Mouse (Mus musculus) embryo, embryonic 10 days (tissue): ENCODE data around the gene Srbd1.
A peak's percentile ranks its signal among the peaks of the same experiment; 100 is the strongest.

ENCODE experiments used
- DNase-seq: peaks from one replicate; pipeline ENCODE4 v3.0.0-alpha.2; 2015; ENCODE audit warnings: low spot score

The Srbd1 gene

DNA sequence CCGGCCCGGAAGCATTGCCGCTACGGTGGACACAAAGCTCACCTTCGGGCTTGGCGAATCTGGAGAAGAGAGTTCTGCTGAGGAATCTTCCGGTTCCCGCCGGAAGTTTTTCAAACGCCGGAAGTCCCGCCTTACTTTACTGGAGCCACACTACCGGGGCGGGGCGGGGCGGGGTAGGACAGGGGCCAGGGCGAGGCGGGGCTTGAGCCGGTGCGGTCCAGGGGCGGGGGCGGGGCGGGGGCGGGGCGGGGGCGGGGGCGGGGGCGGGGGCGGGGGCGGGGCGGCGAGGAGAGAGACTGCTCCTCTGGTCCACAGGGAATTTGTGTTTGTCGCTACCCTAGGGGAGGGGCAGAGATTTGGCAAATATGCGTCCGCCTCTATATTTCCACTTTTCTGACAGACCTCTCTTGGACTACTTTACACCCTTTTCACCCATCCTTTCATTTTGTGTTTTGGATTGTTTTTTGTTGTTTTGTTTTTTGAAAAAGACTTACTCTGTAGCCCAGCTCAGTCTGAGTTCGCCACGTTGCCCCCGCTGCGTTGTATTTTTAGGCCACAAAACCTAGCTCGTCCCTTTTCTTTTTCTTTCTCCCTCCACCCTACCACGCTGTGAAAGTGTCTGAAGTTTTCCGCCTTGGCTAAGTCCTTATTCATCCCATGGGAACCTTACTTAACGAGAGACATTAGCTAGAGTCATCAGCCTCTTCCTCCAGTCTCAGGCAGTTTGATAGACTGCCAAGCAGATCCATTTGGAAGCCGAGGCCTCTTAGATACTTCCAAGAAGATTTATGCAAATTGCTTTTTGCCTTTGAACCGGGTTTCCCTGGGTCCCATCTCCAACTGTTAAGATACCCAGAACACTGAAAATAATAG is at the start of gene Srbd1:
Gene Srbd1, minus strand, starts transcription at position 97 of the 873 bp plus-strand sequence.
- peak; percentile 88 for DNase-seq

- no peak for DNase-seq
These were observed 49.0 kb upstream of the Srbd1 start for GRCm38 (mm10) chr17:86193979-86194378.

DNA sequence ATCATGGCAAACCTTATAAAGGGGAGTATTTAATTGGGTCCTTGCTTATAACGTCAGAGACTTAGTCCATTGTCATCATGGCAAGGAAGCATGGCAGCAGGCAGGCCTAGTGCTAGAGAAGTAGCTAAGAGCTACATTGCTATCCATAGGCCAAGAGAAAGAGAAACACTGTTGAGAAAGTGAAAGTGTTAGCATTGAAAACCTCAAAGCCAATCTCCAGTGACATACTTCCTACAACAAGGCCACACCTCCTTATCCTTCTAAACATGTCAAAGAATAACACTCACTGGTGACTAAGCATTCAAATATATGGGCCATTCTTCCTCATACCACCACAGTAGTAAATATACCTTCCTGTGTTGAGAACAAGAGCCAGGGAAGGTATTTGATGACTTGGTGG is 42.8 kb upstream of the Srbd1 start:
- no peak for DNase-seq

- DNase-seq, result peak; percentile 37
These were observed 40.6 kb upstream of the Srbd1 start for GRCm38 (mm10) chr17:86185584-86185983.

DNA sequence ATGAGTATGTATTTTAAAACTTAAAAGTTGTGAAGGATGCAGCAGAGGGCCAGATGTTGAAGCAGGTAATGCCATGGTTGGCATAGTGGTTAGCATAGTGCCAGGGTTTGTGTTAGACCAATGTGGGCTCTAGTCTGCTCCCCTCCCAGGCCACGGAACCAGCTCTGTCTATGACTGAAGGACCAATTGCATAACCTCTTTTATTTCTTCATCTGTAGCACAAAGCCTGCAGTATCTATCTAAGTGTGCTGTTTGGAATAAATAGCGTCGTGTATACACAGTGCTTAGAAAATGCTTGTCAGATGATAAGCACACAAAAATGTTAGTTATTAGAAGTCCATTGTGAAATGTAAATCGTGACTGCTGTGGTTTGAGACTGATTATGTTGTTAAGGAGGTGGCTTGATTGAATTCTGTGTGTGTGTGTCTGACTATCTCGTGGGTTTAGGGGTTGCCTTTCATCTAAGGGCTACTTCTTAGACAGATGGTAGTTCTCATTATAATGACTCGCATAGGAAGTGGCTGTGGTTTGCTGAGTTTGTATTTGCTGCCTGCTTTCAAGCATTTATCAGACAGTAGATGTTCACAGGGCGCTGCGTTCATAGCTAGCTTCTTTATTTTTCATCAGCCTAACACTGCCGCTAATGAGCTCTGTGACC is 39.7 kb upstream of the Srbd1 start:
- DNase-seq, result no peak

DNA sequence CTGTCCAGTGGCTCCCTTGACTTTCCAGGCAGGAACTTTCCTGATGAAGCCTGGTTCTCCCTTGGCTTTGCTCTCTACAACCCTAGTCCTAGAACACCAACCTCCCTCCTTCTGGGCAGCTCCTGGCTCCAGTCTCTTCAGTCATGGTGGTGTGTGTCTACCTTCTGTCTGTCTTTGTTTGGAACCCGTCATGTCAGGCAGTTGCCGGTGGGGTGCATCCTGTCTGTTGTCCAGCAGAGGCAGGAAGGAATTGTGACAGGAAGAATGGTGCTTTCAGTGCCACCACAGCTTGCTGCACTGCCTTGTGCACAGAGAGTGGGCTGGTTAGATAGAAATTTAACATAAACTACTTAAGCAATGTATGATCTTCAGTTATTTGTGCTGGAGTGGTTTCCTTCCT is 38.8 kb upstream of the Srbd1 start:
- DNase-seq, result peak; percentile 21

DNA sequence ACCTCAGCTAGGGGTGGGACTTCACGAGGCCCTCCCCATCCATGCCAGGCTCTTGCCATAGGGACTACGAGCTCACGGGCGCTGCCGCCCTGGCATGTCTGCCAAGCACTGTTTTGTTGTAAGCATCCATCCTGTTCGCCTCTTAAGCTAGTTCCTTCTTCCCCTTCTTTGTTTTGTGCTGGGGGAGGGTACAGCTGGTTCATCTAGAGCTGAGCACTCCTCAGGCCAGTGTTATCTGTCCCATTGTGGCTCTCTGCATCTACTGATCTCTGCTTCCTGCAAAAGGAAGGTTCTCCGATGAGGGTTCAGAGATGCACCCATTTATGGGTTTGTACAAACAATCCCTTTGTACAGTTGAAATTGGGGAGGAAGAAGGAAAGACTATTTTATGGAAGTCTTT is 31.7 kb upstream of the Srbd1 start:
- no peak for DNase-seq

DNA sequence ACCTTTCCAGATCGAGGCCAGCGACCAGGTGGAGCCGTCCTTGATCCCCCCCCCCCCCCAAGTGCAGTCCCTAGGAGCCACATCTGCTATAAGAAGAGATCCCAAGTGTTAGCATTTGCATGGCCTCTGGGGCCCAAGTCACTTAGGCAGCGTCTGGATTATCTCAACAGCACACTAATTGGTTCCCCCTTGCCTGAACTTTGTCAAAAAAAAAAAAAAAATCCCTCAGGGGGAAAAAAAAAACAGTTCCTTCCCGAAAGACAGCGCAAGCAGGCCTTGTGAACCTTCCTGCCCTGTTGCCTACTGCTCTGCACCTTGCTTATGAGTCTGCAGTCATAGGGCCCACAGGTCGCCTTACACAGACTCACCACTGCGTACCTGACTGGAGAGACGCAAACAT is 30.5 kb upstream of the Srbd1 start:
- peak; percentile 47 for DNase-seq

GRCm38 (mm10) chr17:86170164-86170958 is 25.4 kb upstream of the Srbd1 start:
- no peak for DNase-seq

- no peak for DNase-seq
These were observed 24.1 kb upstream of the Srbd1 start for GRCm38 (mm10) chr17:86169092-86169491.

DNA sequence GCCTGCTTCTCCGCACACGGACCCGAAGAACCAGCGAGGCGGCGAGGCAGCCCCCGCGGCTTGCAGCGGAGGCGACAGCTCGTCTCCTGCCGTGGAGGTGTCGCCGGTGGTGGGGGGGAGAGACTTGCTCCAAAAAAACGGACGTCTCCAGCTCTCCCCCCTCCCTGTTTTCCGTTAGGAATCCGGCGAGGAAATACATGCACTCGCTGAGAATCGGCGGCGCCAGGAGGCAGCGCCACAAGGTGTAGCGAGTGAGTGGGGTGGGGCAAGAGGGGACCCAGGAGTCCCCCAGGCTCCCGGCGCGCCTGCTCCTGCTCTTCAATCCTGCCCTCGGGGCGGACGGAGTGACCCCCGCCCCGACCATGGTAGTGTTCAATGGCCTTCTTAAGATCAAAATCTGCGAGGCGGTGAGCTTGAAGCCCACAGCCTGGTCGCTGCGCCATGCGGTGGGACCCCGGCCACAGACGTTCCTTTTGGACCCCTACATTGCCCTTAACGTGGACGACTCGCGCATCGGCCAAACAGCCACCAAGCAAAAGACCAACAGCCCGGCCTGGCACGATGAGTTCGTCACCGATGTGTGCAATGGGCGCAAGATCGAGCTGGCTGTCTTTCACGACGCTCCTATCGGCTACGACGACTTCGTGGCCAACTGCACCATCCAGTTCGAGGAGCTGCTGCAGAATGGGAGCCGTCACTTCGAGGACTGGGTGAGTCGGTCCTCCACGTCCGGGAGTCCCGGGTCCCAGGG is 23.4 kb upstream of the Srbd1 start:
- DNase-seq, result peak; percentile 54

GRCm38 (mm10) chr17:86167320-86168230 is 22.6 kb upstream of the Srbd1 start, which contains the start of gene Prkce:
TSS of gene Prkce (plus strand) at chr17:86167785.
- peak; percentile 83 for DNase-seq

DNA sequence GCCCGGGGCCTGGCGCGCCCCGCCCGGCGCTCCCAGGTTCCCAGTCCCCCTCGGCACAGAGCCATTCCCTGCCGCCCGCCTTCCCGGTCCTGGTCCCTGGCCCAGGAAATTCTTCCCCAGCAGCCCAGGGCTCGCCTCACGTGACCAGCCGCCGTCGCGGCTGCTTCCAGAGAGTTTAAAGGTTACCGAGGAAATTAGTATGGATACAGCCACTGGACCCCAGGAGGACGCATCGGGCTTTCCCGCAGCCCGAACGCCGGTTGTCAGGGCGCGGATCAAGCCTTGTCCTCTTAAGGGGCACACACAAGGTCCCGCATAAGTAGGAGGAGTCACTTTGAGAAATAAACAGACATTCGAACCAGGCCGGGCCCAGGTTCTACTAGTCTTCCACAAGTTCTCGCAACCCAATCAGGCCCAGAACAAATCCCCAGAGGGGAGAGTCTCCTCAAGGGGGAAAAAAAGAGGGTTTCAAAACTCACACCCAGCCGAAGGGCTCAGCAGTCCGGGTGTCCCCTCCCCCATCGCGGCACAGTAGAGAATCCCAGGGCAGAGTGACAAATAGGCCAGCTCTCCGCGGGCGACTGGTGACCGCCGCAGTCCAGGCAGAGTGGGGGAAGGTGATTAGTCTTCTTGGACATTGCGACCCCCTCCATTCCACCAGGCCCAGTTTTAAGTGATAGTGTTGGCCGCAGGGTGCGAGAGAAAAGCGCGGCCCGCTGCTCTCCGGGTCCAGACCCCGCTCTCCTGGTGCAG is 21.8 kb upstream of the Srbd1 start:
- peak; percentile 76 for DNase-seq

DNA sequence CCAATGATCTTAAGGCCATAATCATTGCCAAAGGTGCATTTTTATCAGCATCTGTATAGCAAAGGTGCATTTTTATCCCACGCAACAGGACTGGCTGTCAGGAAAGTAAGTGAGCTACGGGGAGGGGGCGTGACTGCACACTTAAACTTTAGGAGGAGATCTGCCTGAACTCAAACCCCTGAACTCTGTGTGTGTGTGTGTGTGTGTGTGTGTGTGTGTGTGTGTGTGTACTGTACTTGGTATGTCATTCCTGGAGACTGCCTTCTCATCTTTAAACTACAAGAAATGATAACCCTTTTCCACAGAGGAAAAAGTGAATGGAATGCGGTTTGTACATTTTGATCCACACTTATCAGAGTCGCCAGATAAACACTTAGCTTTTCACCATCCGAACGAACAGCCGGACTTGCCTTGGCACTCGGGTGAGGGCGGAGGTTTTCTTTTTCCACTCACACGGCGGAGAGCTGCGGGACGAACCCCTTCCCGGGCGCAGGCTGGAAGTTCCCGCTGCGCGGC is 21.1 kb upstream of the Srbd1 start:
- peak; percentile 40 for DNase-seq

DNA sequence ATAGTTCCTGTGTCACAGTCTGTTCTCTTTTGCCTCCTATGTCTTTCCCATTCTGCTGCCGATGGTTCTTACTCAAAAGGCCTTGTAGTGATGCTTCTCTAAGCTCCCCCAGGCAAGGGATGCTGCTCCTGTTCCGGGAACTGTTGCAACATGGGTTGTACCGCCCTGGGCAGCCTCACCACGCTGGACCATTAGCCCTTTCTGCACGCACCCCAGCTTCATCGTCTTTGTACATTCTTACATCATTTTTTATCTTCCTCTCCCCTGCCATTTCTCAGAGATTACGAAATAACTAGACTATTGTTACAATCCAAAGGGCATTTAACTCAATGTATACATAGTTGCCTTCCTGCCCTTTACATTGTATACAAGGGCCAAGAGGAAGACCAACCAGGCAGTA is 19.4 kb upstream of the Srbd1 start:
- DNase-seq, result no peak

DNA sequence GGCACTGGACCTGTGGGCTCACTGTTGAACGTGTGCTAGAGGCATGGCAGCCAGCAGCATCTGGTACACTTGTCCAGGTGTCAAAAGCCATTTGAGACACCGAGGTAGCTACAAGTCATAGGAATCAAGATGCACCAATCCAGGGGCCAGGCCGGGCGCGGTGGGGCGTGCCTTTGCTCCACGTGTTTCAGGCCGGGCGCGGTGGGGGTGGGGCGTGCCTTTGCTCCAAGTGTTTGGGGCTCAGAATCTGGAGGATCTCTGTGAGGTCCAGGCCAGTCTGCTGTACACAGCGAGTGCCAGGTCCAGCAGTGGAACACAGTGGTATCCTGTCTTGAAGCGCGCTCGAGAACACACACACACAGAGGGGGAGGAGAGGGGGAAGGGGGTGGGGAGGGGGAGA is 17.7 kb upstream of the Srbd1 start:
- no peak for DNase-seq

DNA sequence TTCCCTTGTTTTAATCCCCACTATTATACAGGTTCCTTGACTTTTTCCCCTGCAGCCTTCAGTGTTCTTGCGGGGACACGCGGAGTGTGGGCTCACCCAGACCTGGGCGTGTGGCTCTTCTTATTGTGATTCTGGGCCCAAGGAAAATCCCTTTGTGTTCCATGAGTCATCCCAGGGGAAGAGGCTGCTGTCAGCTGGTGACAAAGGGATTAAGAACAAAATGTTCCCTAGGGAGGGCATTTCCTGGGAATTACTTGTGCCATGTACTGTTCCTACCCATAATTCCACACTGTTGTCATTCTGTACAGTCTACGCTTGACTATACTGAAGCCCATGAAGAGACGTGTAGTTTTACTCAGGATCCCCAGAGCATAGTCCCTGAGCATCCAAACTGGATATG is 12.0 kb upstream of the Srbd1 start:
- DNase-seq, result no peak

- peak; percentile 88 for DNase-seq
These were observed 5.9 kb upstream of the Srbd1 start for GRCm38 (mm10) chr17:86150867-86151348.

- no peak for DNase-seq
These were observed 4.8 kb upstream of the Srbd1 start for GRCm38 (mm10) chr17:86149726-86150125.
